Mouse (Mus musculus): ENCODE results near the gene Rabgap1l. TPM values are rescaled to one million over a fixed set of nuclear protein-coding genes. Genes with fewer than 3 reads are reported as not detected.

Gene Rabgap1l
- total and polyA plus RNA-seq, 2 experiments from 2014 or later = 34.1 to 110 TPM

DNA sequence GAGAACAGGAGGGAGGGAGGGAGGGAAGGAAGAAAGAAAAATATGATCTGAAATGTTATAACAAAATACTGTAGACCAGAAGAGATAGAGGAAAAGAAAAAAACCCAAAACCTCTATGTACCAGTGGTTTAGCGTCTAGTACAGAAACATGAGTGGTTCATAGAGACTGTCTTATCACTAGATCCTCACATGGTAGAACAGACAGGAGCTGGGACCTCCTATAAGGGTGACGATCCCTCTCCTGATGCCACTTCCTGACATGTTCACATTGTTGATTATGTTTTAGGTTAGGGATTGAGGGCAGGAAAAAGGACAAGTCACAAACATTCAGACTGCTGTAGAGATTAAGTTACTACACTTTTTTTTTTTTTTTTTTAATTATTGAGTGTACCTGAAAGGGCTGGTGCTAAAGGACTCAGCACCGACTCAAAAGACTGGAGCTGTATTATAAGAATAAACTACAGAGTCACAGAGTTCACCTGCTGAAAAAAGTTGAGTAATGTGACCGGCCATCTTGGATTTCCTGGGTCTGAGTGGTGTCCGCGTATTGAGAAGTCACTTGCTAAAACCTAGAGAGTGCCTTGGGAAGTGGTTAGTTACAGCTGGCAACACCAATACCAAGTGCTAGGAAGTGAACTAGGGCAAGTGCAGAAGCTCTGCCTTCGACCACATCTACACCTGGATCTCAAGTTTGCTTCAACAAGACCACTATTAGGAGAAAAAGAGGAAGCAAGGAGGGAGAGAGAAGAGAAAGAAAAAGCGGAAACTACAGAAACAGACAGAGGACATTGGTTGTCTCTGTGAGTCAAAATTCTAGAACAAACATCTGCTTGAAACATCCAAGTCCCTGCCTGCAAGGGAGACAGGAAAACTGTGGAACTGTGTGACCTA is 37.8 kb upstream of the Rabgap1l start:
- no peaks in the 10 kb centered on the region for H3K9me3 ChIP-seq (ENCODE audit: low read length)
- no peak overlapping the region for H3K27ac ChIP-seq (ENCODE audit: low read depth, low read length)
- DNase-seq (ENCODE audit: low spot score) (no peak), ATAC-seq (ENCODE audit: low FRiP score) (no peak)
- no peak overlapping the region for H3K4me2 ChIP-seq (ENCODE audit: low read depth, low read length, poor library complexity, severe bottlenecking)
- 91% methylated on average over 8 of the region's 8 CpGs for WGBS
- no peak overlapping the region for H3K4me3 ChIP-seq (ENCODE audit: low read depth, low read length)
- H3K27me3 ChIP-seq (ENCODE audit: insufficient read depth, low read length) = no peaks in the 10 kb centered on the region
- no peaks in the 10 kb centered on the region for H3K36me3 ChIP-seq (ENCODE audit: insufficient read depth, low read length)
- no peak for TF ChIP-seq CTCF (IDR thresholded peaks at IDR 0.05)
- H3K4me1 ChIP-seq (ENCODE audit: insufficient read depth, low read length) = no peaks in the 10 kb centered on the region
- H3K9ac ChIP-seq (replicated peaks; ENCODE audit: low read length, poor library complexity, severe bottlenecking) = no peak overlapping the region

DNA sequence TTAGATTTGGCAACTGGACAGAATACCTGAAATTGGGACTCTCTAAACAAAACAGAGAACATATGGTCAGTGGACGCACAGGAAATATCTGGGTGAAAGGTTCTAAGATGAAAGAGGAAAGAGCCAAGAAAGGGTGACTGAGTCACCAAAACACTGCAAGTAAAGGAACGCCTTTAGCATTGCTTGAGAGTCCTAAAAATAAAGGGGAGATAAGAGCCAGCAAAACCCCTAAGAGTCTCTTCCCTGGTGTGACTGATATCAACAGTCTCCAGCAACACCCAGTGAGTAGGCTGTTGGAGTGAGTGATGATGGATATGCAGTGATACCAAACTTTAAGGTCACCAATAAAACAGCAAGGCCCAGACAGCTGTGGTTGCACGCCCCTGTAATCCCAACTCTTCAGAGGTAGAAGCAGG is 32.4 kb upstream of the Rabgap1l start:
- no peak for TF ChIP-seq CTCF (IDR thresholded peaks at IDR 0.05)
- Histone ChIP-seq H3K4me1 (ENCODE audit: insufficient read depth, low read length) (no peaks in the 10 kb centered on the region), H3K4me3 (ENCODE audit: low read depth, low read length) (no peak overlapping the region), H3K9me3 (ENCODE audit: low read length) (no peaks in the 10 kb centered on the region), H3K9ac (replicated peaks; ENCODE audit: low read length, poor library complexity, severe bottlenecking) (no peak overlapping the region), H3K27me3 (ENCODE audit: insufficient read depth, low read length) (no peaks in the 10 kb centered on the region), H3K36me3 (ENCODE audit: insufficient read depth, low read length) (no peaks in the 10 kb centered on the region), H3K27ac (ENCODE audit: low read depth, low read length) (no peak overlapping the region), H3K4me2 (ENCODE audit: low read depth, low read length, poor library complexity, severe bottlenecking) (no peak overlapping the region)
- WGBS = 84% methylated on average over 3 of the region's 3 CpGs
- DNase-seq (ENCODE audit: low spot score) (no peak), ATAC-seq (ENCODE audit: low FRiP score) (no peak)

DNA sequence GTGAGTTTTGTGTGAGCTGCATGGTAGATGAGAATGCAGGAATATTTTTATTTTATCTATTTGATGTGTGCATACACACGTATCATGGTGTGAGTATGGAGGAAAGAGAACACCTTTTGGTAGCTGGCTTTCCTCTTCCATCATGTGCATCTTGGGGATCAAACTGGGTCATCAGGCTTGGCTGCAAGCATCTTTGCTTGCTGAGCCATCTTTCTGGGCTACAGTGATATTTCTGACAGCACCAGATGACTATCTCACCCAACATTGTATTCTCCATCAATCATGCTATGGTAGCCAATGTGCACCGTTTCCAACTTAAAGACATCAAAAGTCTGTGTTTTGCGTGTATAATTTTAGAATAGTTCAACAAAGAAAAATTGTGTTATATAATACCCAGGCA is 30.6 kb upstream of the Rabgap1l start:
- no peak overlapping the region for H3K27ac ChIP-seq (ENCODE audit: low read depth, low read length)
- H3K4me2 ChIP-seq (ENCODE audit: low read depth, low read length, poor library complexity, severe bottlenecking) = no peak overlapping the region
- DNase-seq (ENCODE audit: low spot score) (no peak), ATAC-seq (ENCODE audit: low FRiP score) (no peak)
- TF ChIP-seq CTCF (IDR thresholded peaks at IDR 0.05) = no peak
- no peaks in the 10 kb centered on the region for H3K27me3 ChIP-seq (ENCODE audit: insufficient read depth, low read length)
- H3K9ac ChIP-seq (replicated peaks; ENCODE audit: low read length, poor library complexity, severe bottlenecking) = no peak overlapping the region
- H3K4me3 ChIP-seq (ENCODE audit: low read depth, low read length) = no peak overlapping the region
- no peaks in the 10 kb centered on the region for H3K9me3 ChIP-seq (ENCODE audit: low read length)
- 96% methylated on average over 3 of the region's 3 CpGs for WGBS
- H3K4me1 ChIP-seq (ENCODE audit: insufficient read depth, low read length) = no peaks in the 10 kb centered on the region
- no peaks in the 10 kb centered on the region for H3K36me3 ChIP-seq (ENCODE audit: insufficient read depth, low read length)

DNA sequence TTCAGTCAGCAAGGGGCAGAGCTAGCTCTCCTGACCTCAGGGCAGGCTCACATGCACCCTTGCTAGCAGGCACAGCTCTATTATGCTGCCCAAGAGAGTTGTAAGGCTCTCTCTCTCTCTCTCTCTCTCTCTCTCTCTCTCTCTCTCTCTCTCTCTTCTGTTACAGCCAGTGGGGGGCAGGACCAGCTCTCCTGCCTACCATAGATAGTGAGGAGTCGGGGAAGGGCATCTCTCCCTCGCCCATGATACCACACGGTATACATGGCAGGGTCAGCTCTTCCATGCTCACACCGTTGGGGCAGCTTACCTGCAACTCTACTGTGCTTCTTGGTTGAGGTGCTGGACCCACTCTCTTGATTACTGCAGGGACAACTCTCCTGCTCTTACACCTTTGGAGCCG is 21.2 kb upstream of the Rabgap1l start:
- ATAC-seq (ENCODE audit: low FRiP score) (no peak), DNase-seq (ENCODE audit: low spot score) (no peak)
- TF ChIP-seq CTCF (IDR thresholded peaks at IDR 0.05) = no peak
- H3K4me2 ChIP-seq (ENCODE audit: low read depth, low read length, poor library complexity, severe bottlenecking) = no peak overlapping the region
- H3K27ac ChIP-seq (ENCODE audit: low read depth, low read length) = no peak overlapping the region
- H3K4me3 ChIP-seq (ENCODE audit: low read depth, low read length) = no peak overlapping the region
- no peaks in the 10 kb centered on the region for H3K27me3 ChIP-seq (ENCODE audit: insufficient read depth, low read length)
- H3K9me3 ChIP-seq (ENCODE audit: low read length) = no peaks in the 10 kb centered on the region
- no peak overlapping the region for H3K9ac ChIP-seq (replicated peaks; ENCODE audit: low read length, poor library complexity, severe bottlenecking)
- no peaks in the 10 kb centered on the region for H3K36me3 ChIP-seq (ENCODE audit: insufficient read depth, low read length)
- WGBS = 97% methylated on average over 5 of the region's 5 CpGs
- no peaks in the 10 kb centered on the region for H3K4me1 ChIP-seq (ENCODE audit: insufficient read depth, low read length)

DNA sequence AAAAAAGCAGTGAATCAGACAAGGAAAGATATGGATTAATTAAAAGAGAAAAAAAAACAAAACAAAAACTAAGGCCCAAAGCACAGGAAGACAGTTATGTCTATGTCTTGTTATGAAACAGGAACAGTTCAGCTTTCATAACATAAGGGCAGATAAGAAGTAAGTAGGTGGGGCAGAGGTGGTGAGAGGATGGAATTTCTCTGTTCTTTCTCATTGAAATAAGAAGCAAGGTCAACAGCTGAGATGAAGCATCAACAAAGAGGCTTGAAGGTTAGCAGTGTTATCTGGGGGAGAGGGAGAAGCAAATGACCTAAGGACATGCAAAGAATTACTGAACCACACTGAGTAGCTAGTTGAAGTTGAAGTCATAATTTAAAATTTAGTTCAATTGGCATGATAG is 19.4 kb upstream of the Rabgap1l start:
- no peak overlapping the region for H3K27ac ChIP-seq (ENCODE audit: low read depth, low read length)
- no peak overlapping the region for H3K9ac ChIP-seq (replicated peaks; ENCODE audit: low read length, poor library complexity, severe bottlenecking)
- no peak for TF ChIP-seq CTCF (IDR thresholded peaks at IDR 0.05)
- no peak for ATAC-seq (ENCODE audit: low FRiP score)
- H3K27me3 ChIP-seq (ENCODE audit: insufficient read depth, low read length) = no peaks in the 10 kb centered on the region
- H3K9me3 ChIP-seq (ENCODE audit: low read length) = no peaks in the 10 kb centered on the region
- H3K4me1 ChIP-seq (ENCODE audit: insufficient read depth, low read length) = no peaks in the 10 kb centered on the region
- no peak for DNase-seq (ENCODE audit: low spot score)
- no peak overlapping the region for H3K4me3 ChIP-seq (ENCODE audit: low read depth, low read length)
- H3K4me2 ChIP-seq (ENCODE audit: low read depth, low read length, poor library complexity, severe bottlenecking) = no peak overlapping the region
- no peaks in the 10 kb centered on the region for H3K36me3 ChIP-seq (ENCODE audit: insufficient read depth, low read length)

DNA sequence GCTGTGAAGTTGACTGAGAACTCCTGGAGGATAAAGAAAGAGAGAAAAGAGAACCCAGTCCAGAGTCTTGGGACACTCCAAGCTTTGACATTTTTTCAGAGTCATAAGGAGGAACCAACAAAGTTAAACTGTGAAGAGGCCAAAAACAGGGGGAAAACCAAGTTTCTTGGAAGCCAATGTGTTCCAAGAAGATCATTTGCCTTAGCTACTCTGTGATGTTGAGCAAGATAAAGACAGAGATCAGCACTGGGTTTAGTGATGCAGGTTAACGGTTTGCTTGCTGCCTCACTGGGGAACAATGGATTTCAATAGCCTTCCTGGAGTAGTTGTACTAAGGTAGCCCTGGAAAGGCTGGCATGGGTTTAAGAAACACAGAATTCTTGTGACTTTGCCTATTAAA is 18.9 kb upstream of the Rabgap1l start:
- H3K4me1 ChIP-seq (ENCODE audit: insufficient read depth, low read length) = no peaks in the 10 kb centered on the region
- no peak overlapping the region for H3K9ac ChIP-seq (replicated peaks; ENCODE audit: low read length, poor library complexity, severe bottlenecking)
- H3K27ac ChIP-seq (ENCODE audit: low read depth, low read length) = no peak overlapping the region
- TF ChIP-seq CTCF (IDR thresholded peaks at IDR 0.05) = no peak
- no peaks in the 10 kb centered on the region for H3K27me3 ChIP-seq (ENCODE audit: insufficient read depth, low read length)
- H3K4me3 ChIP-seq (ENCODE audit: low read depth, low read length) = no peak overlapping the region
- WGBS = 61% methylated on average over 1 of the region's 1 CpGs
- ATAC-seq (ENCODE audit: low FRiP score) = no peak
- H3K36me3 ChIP-seq (ENCODE audit: insufficient read depth, low read length) = no peaks in the 10 kb centered on the region
- H3K4me2 ChIP-seq (ENCODE audit: low read depth, low read length, poor library complexity, severe bottlenecking) = no peak overlapping the region
- no peak for DNase-seq (ENCODE audit: low spot score)
- H3K9me3 ChIP-seq (ENCODE audit: low read length) = no peaks in the 10 kb centered on the region
